12 mouse cellular contexts compared by ENCODE assay signal in the genomic region with DNA sequence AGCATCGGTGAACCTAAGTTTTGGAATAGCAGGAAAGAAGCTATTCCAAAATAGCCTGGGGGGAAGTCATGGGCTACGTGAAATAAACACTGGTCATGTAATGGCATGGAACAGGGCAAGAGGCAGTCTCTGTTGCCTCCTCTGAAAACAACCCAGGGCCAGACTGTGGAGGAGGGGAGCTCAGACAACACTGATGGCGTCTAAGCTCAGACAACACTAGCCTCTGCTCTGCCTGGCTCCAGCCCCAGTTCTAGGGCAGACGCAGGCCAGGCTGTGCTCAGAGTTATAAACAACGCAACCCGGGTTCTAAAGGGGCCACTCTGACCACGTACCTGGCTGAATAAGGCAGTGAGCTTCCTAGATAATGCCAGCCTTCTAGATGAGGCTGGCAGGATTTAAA. TPM values are rescaled to one million over a fixed set of nuclear protein-coding genes. Genes with fewer than 3 reads are reported as not detected.
DNase-seq lines count a peak whose midpoint lies in the region; ATAC-seq and TF ChIP-seq lines count a peak whose summit lies in the region.
"Had no signal": no experiment of that assay in that cellular context is flagged by ENCODE, and none has a peak within 500 bp of the region (broad histone marks: within the 10 kb centered on the region; RNA-seq: fewer than 3 reads in every experiment).

No protein-coding gene starts in this region.

- no peaks in the 10 kb centered on the region for H3K9me3 ChIP-seq in heart, embryonic 10.5 days
- H3K9me3 ChIP-seq in megakaryocyte, embryonic 14.5 days: no peaks in the 10 kb centered on the region
- H3K9me3 ChIP-seq in liver, embryonic 14.5 days (ENCODE audit: control insufficient read depth, low read length): no peaks in the 10 kb centered on the region
- H3K9me3 ChIP-seq: limb, embryonic 13.5 days had no signal

- H3K36me3 ChIP-seq in heart, embryonic 10.5 days: peaks cover 27% of the 10 kb centered on the region
- H3K36me3 ChIP-seq in megakaryocyte, embryonic 14.5 days (replicated peaks; ENCODE audit: low read length): peaks cover 80% of the 10 kb centered on the region
- peaks cover 22% of the 10 kb centered on the region for H3K36me3 ChIP-seq in liver, embryonic 14.5 days (replicated peaks; ENCODE audit: control insufficient read depth, insufficient read depth, low read depth)

- no peak overlapping the region for H3K4me3 ChIP-seq in heart, embryonic 10.5 days
- H3K4me3 ChIP-seq in megakaryocyte, embryonic 14.5 days (replicated peaks): peak overlapping the region; percentile 64
- no peak overlapping the region for H3K4me3 ChIP-seq in liver, embryonic 14.5 days (ENCODE audit: insufficient read depth in 1 of 2, low read depth in 2 of 2, low read length in 2 of 2)
- H3K4me3 ChIP-seq: limb, embryonic 13.5 days; myocyte had no signal

- TF ChIP-seq CTCF in liver, embryonic 14.5 days (IDR thresholded peaks at IDR 0.05; ENCODE audit: low read depth): no peak

- TF ChIP-seq EP300 in liver, embryonic 14.5 days (IDR thresholded peaks at IDR 0.05; ENCODE audit: low read depth): no peak

- H3K27me3 ChIP-seq in heart, embryonic 10.5 days (ENCODE audit: insufficient read depth, poor library complexity, severe bottlenecking): no peaks in the 10 kb centered on the region
- peaks cover 1% of the 10 kb centered on the region for H3K27me3 ChIP-seq in megakaryocyte, embryonic 14.5 days (replicated peaks)
- no peaks in the 10 kb centered on the region for H3K27me3 ChIP-seq in liver, embryonic 14.5 days (ENCODE audit: control insufficient read depth, insufficient read depth, low read length)
- H3K27me3 ChIP-seq: limb, embryonic 13.5 days had no signal

- H3K9ac ChIP-seq in liver, embryonic 14.5 days (replicated peaks): peak overlapping the region; percentile 19
- H3K9ac ChIP-seq: limb, embryonic 13.5 days had no signal

- intact Hi-C loops in gastrocnemius, postnatal 14 days (cut with DNase I; ENCODE audit: low total_unique reads): loop anchor here (10.0 kb wide), 1 partner anchor 74 kb away; a partner anchor contains a TSS

- WGBS in heart, embryonic 10.5 days: 46% methylated on average over 7 of the region's 7 CpGs
- WGBS in liver, embryonic 14.5 days (ENCODE audit: insufficient replicate concordance): 39% methylated on average over 7 of the region's 7 CpGs

- H3K27ac ChIP-seq in heart, embryonic 10.5 days: peak overlapping the region; percentile 83
- H3K27ac ChIP-seq in liver, embryonic 14.5 days: no peak overlapping the region; the same call in none of the 2 replicates
- H3K27ac ChIP-seq: limb, embryonic 13.5 days had no signal

- no peak for ATAC-seq in megakaryocyte, adult 5-6 weeks (ENCODE audit: poor library complexity, severe bottlenecking)
- no peak for ATAC-seq in liver, embryonic 14.5 days (ENCODE audit: insufficient read depth)
- ATAC-seq: CD4-positive, CD25-positive, alpha-beta regulatory T cell, adult 4 months had no signal

- peak overlapping the region; percentile 71 for H3K4me2 ChIP-seq in liver, embryonic 14.5 days (ENCODE audit: low read depth)
- H3K4me2 ChIP-seq: limb, embryonic 13.5 days had no signal

- DNase-seq in heart, embryonic 10.5 days (ENCODE audit: low spot score): no peak
- no peak for DNase-seq in heart, postnatal 4 days
- DNase-seq in liver, embryonic 14.5 days (ENCODE audit: low read depth in 3 of 3, low spot score in 3 of 3): no peak
- DNase-seq in cerebellum, postnatal 14 days: no peak
- DNase-seq in gastrocnemius, postnatal 14 days: no peak
- no peak for DNase-seq in adrenal gland, adult (ENCODE audit: inconsistent age in 2 of 2, low spot score in 1 of 2)
- DNase-seq: thymus, adult 2 months had no signal

- H3K4me1 ChIP-seq in heart, embryonic 10.5 days: peaks cover 74% of the 10 kb centered on the region
- peaks cover 95% of the 10 kb centered on the region for H3K4me1 ChIP-seq in megakaryocyte, embryonic 14.5 days
- peaks cover 36 to 57% of the 10 kb centered on the region in 2 experiments for H3K4me1 ChIP-seq in liver, embryonic 14.5 days (replicated peaks; ENCODE audit: control insufficient read depth in 2 of 2, insufficient read depth in 2 of 2, low read length in 1 of 2)

RNA-seq across cellular contexts. Expression of a gene that starts 20.0 kb away (rescaled TPM):
- 2.3 and 2.7 TPM in 2 replicates for polyA plus RNA-seq in heart, embryonic 10.5 days (2016; fragmentation: Nextera tagmentation; extraction: Ambion mirVana)
- 1 to 10 TPM; 4.6 to 5.1 TPM for total RNA-seq in heart, postnatal 4 days (2021)
- 0.10 and 3.5 TPM in 2 replicates for polyA plus RNA-seq in megakaryocyte, embryonic 14.5 days (2012; ENCODE audit: insufficient read depth, low replicate concordance)
- total RNA-seq in megakaryocyte, adult 5-6 weeks (2015): 0.60 and 2.2 TPM in 2 replicates
- 1.7 and 2.1 TPM in 2 replicates for total RNA-seq in megakaryocyte, adult 5-6 weeks (2017)
- 23.0 and 24.1 TPM in 2 replicates for polyA plus RNA-seq in liver, embryonic 14.5 days (2012; rRNA removed)
- 26.8 and 32.2 TPM in 2 replicates for polyA plus RNA-seq in liver, embryonic 14.5 days (2014; fragmentation: Nextera tagmentation; extraction: Ambion mirVana)
- 1 to 10 TPM; 1.6 to 2.6 TPM for total RNA-seq in gastrocnemius, postnatal 14 days (2021)

RNA-seq across cellular contexts. Expression of a gene that starts 30.5 kb away (rescaled TPM):
- polyA plus RNA-seq in heart, embryonic 10.5 days (2016; fragmentation: Nextera tagmentation; extraction: Ambion mirVana): 8.5 and 10.3 TPM in 2 replicates
- 10 to 100 TPM; 29.1 to 33.8 TPM for total RNA-seq in heart, postnatal 4 days (2021)
- polyA plus RNA-seq in megakaryocyte, embryonic 14.5 days (2012; ENCODE audit: insufficient read depth, low replicate concordance): 67.5 and 115 TPM in 2 replicates
- total RNA-seq in megakaryocyte, adult 5-6 weeks (2015): 2.9 and 6.6 TPM in 2 replicates
- 4.8 and 7.7 TPM in 2 replicates for total RNA-seq in megakaryocyte, adult 5-6 weeks (2017)
- polyA plus RNA-seq in liver, embryonic 14.5 days (2012; rRNA removed): 33.8 and 34.0 TPM in 2 replicates
- polyA plus RNA-seq in liver, embryonic 14.5 days (2014; fragmentation: Nextera tagmentation; extraction: Ambion mirVana): 25.9 and 32.3 TPM in 2 replicates
- total RNA-seq in gastrocnemius, postnatal 14 days (2021): 10 to 100 TPM; 23.4 to 25.6 TPM

RNA-seq across cellular contexts. Expression of a gene that starts 35.5 kb away (rescaled TPM):
- polyA plus RNA-seq in heart, embryonic 10.5 days (2016; fragmentation: Nextera tagmentation; extraction: Ambion mirVana): not detected in 2 replicates
- not detected for total RNA-seq in heart, postnatal 4 days (2021)
- 0.21 and 2.2 TPM in 2 replicates for polyA plus RNA-seq in megakaryocyte, embryonic 14.5 days (2012; ENCODE audit: insufficient read depth, low replicate concordance)
- not detected in 2 replicates for total RNA-seq in megakaryocyte, adult 5-6 weeks (2015)
- not detected in 2 replicates for total RNA-seq in megakaryocyte, adult 5-6 weeks (2017)
- not detected in 2 replicates for polyA plus RNA-seq in liver, embryonic 14.5 days (2012; rRNA removed)
- not detected in 2 replicates for polyA plus RNA-seq in liver, embryonic 14.5 days (2014; fragmentation: Nextera tagmentation; extraction: Ambion mirVana)
- not detected for total RNA-seq in gastrocnemius, postnatal 14 days (2021)
- polyA plus RNA-seq: CD4-positive, CD25-positive, alpha-beta regulatory T cell, adult 4 months; limb, embryonic 13.5 days; myocyte; thymus, adult 2 months had no signal

RNA-seq across cellular contexts. Expression of a gene that starts 56.7 kb away (rescaled TPM):
- 120 and 142 TPM in 2 replicates for polyA plus RNA-seq in heart, embryonic 10.5 days (2016; fragmentation: Nextera tagmentation; extraction: Ambion mirVana)
- 10 to 100 TPM; 53.6 to 55.5 TPM for total RNA-seq in heart, postnatal 4 days (2021)
- 18.2 and 20.3 TPM in 2 replicates for polyA plus RNA-seq in megakaryocyte, embryonic 14.5 days (2012; ENCODE audit: insufficient read depth, low replicate concordance)
- 28.6 and 32.6 TPM in 2 replicates for total RNA-seq in megakaryocyte, adult 5-6 weeks (2015)
- 19.2 and 34.6 TPM in 2 replicates for total RNA-seq in megakaryocyte, adult 5-6 weeks (2017)
- 19.2 and 22.2 TPM in 2 replicates for polyA plus RNA-seq in liver, embryonic 14.5 days (2012; rRNA removed)
- polyA plus RNA-seq in liver, embryonic 14.5 days (2014; fragmentation: Nextera tagmentation; extraction: Ambion mirVana): 38.4 and 40.4 TPM in 2 replicates
- total RNA-seq in gastrocnemius, postnatal 14 days (2021): 10 to 100 TPM; 22.4 to 24.6 TPM
